Mouse (Mus musculus) E14TG2a.4 (cell line): ENCODE results near the gene Olfr652.

Experiments
- CTCF ChIP-seq: conservative IDR thresholded peaks from 2 replicates; pipeline ENCODE4 v1.5.1; 2014; ENCODE audit warnings: low read length
- POU5F1 ChIP-seq: IDR thresholded peaks from 2 replicates; pipeline ENCODE4 v1.6.1; 2014; ENCODE audit warnings: low read length, borderline replicate concordance

- TF ChIP-seq CTCF, result no peak
- TF ChIP-seq POU5F1, result no peak
These were observed 44.0 kb downstream of the Olfr652 start for GRCm38 (mm10) chr7:104604727-104605126.
